Mouse (Mus musculus) lung, embryonic 16.5 days (tissue): Measurements from ENCODE around the gene Ubl7. TPM values are rescaled to one million over a fixed set of nuclear protein-coding genes. Genes with fewer than 3 reads are reported as not detected.

Experiments
- ATAC-seq: fragments of 200-750 bp; cut with Nextera tagmentation; 2 replicates; pipeline ENCODE4 v1.8.0; 2017; ENCODE audit warnings: low read depth, mild to moderate bottlenecking, moderate library complexity
- H3K27ac ChIP-seq: fragments of 300-500 bp; sonication (generic); 2 replicates; pipeline ENCODE4 v1.5.1; 2014; ENCODE audit warnings: mild to moderate bottlenecking, control low read depth, low read length
- H3K27me3 ChIP-seq: fragments of 300-500 bp; sonication (generic); 2 replicates; pipeline ENCODE4 v1.6.1; 2014; ENCODE audit warnings: low read depth, low read length, mixed read lengths; ENCODE audit not compliant: control insufficient read depth, insufficient read depth
- H3K36me3 ChIP-seq: fragments of 300-500 bp; sonication (generic); 2 replicates; pipeline ENCODE4 v1.6.1; 2014; ENCODE audit warnings: low read length; ENCODE audit not compliant: control insufficient read depth, insufficient read depth
- H3K4me1 ChIP-seq: fragments of 300-500 bp; sonication (generic); replicated peaks from 2 replicates; pipeline ENCODE4 v1.6.1; 2014; ENCODE audit warnings: low read length, mixed read lengths; ENCODE audit not compliant: control insufficient read depth, insufficient read depth
- H3K4me2 ChIP-seq: fragments of 300-500 bp; sonication (generic); 2 replicates; pipeline ENCODE4 v1.6.1; 2014; ENCODE audit warnings: low read depth, low read length, control low read depth
- H3K4me3 ChIP-seq: fragments of 300-500 bp; sonication (generic); 2 replicates; pipeline ENCODE4 v1.5.1; 2014; ENCODE audit warnings: mild to moderate bottlenecking, low read length, control low read depth
- H3K9ac ChIP-seq: fragments of 300-500 bp; sonication (generic); 2 replicates; pipeline ENCODE4 v1.6.1; 2014; ENCODE audit warnings: low read length, control low read depth
- H3K9me3 ChIP-seq: fragments of 300-500 bp; sonication (generic); 2 replicates; pipeline ENCODE4 v1.6.1; 2016; ENCODE audit warnings: low read length; ENCODE audit not compliant: control insufficient read depth
- WGBS: fragments of 180-500 bp; shearing (Covaris S2); extraction: QIAGEN DNeasy Blood & Tissue Kit; methylation state at CpG from one replicate; pipeline ENCODE4 v1.1.7; 2014; 5-methylcytosine and 5-hydroxymethylcytosine counted together
- polyA plus RNA-seq: library from polyadenylated mRNA; unstranded; fragments of >200 nt; fragmentation: Nextera tagmentation; extraction: Ambion mirVana; gene quantifications from 2 replicates; pipeline ENCODE4 v1.2.1, GENCODE M21; 2015

Gene Ubl7
- polyA plus RNA-seq, 1 experiment from 2014 or later = 112 TPM

GRCm38 (mm10) chr9:57932831-57933602 lies 22.2 kb downstream of the Ubl7 start:
- ATAC-seq = no peak
- H3K4me3 ChIP-seq = no peak overlapping the region
- no peak overlapping the region for H3K9ac ChIP-seq
- peaks cover 2% of the 10 kb centered on the region; the same call in 1 of the 2 replicates for H3K27me3 ChIP-seq
- H3K27ac ChIP-seq = no peak overlapping the region
- peaks cover 8% of the 10 kb centered on the region; the same call in 1 of the 2 replicates for H3K36me3 ChIP-seq
- H3K4me1 ChIP-seq = no peaks in the 10 kb centered on the region; the same call in 1 of the 2 replicates
- WGBS = 66% methylated on average over 6 of the region's 6 CpGs
- no peaks in the 10 kb centered on the region for H3K9me3 ChIP-seq
- H3K4me2 ChIP-seq = no peak overlapping the region

GRCm38 (mm10) chr9:57935683-57936437 lies 25.1 kb downstream of the Ubl7 start:
- Histone ChIP-seq H3K4me3 (no peak overlapping the region), H3K4me1 (peaks cover 3% of the 10 kb centered on the region), H3K36me3 (no peaks in the 10 kb centered on the region), H3K4me2 (no peak overlapping the region), H3K9me3 (no peaks in the 10 kb centered on the region), H3K9ac (no peak overlapping the region), H3K27me3 (peaks cover 14% of the 10 kb centered on the region), H3K27ac (no peak overlapping the region)
- 27% methylated on average over 6 of the region's 6 CpGs for WGBS
- peak; percentile 49; the same call in 1 of the 2 replicates for ATAC-seq

- no peak for ATAC-seq
- no peaks in the 10 kb centered on the region for H3K9me3 ChIP-seq
- peaks cover 7% of the 10 kb centered on the region for H3K4me1 ChIP-seq
- 81% methylated on average over 4 of the region's 4 CpGs for WGBS
- H3K27me3 ChIP-seq = peaks cover 28% of the 10 kb centered on the region
- H3K27ac ChIP-seq = no peak overlapping the region
- no peak overlapping the region for H3K4me3 ChIP-seq
- no peak overlapping the region for H3K4me2 ChIP-seq
- H3K36me3 ChIP-seq = no peaks in the 10 kb centered on the region
- no peak overlapping the region for H3K9ac ChIP-seq
These were observed 26.4 kb downstream of the Ubl7 start for GRCm38 (mm10) chr9:57937171-57937570.

GRCm38 (mm10) chr9:57937651-57938050 lies 26.9 kb downstream of the Ubl7 start:
- Histone ChIP-seq H3K4me3 (no peak overlapping the region), H3K27me3 (peaks cover 29% of the 10 kb centered on the region)
- WGBS = 64% methylated on average over 6 of the region's 6 CpGs

GRCm38 (mm10) chr9:57938225-57939055 lies 27.7 kb downstream of the Ubl7 start:
- 61% methylated on average over 5 of the region's 5 CpGs for WGBS
- no peaks in the 10 kb centered on the region for H3K9me3 ChIP-seq

More at GRCm38 (mm10) chr9:57937651-57938050, 26.9 kb downstream of the Ubl7 start:
- H3K27ac ChIP-seq = no peak overlapping the region
- no peak overlapping the region for H3K4me2 ChIP-seq
- ATAC-seq = no peak
- no peaks in the 10 kb centered on the region for H3K36me3 ChIP-seq
- H3K9me3 ChIP-seq = no peaks in the 10 kb centered on the region
- peaks cover 7% of the 10 kb centered on the region for H3K4me1 ChIP-seq
- no peak overlapping the region for H3K9ac ChIP-seq

GRCm38 (mm10) chr9:57939431-57940348 lies 28.9 kb downstream of the Ubl7 start, which contains the start of gene Sema7a:
Gene Sema7a, plus strand, starts transcription at chr9:57940112.
- ATAC-seq = peak; percentile 89
- 2% methylated on average over 53 of the region's 60 CpGs for WGBS
- peaks cover 7% of the 10 kb centered on the region for H3K4me1 ChIP-seq
- peak within 1 kb of the TSS; percentile 76 for H3K4me3 ChIP-seq
- peak within 1 kb of the TSS; percentile 99 for H3K4me2 ChIP-seq
- no peaks in the 10 kb centered on the region for H3K36me3 ChIP-seq
- H3K9ac ChIP-seq = peak within 1 kb of the TSS; percentile 71
- H3K27me3 ChIP-seq = peaks cover 31% of the 10 kb centered on the region
- H3K27ac ChIP-seq = no peak within 1 kb of the TSS
- H3K9me3 ChIP-seq = no peaks in the 10 kb centered on the region

More at GRCm38 (mm10) chr9:57938225-57939055, 27.7 kb downstream of the Ubl7 start:
- peaks cover 29% of the 10 kb centered on the region for H3K27me3 ChIP-seq
- H3K36me3 ChIP-seq = no peaks in the 10 kb centered on the region
- peaks cover 7% of the 10 kb centered on the region for H3K4me1 ChIP-seq
- no peak overlapping the region for H3K4me3 ChIP-seq
- ATAC-seq = no peak
- H3K4me2 ChIP-seq = no peak overlapping the region
- no peak overlapping the region for H3K9ac ChIP-seq
- no peak overlapping the region for H3K27ac ChIP-seq

- Histone ChIP-seq H3K27me3 (peaks cover 31% of the 10 kb centered on the region), H3K9me3 (no peaks in the 10 kb centered on the region), H3K4me1 (peaks cover 7% of the 10 kb centered on the region), H3K9ac (peak overlapping the region; percentile 71), H3K4me3 (peak overlapping the region; percentile 76), H3K4me2 (peak overlapping the region; percentile 99), H3K27ac (no peak overlapping the region), H3K36me3 (no peaks in the 10 kb centered on the region)
- ATAC-seq = peak; percentile 57
- WGBS = under 1% methylated on average over 41 of the region's 44 CpGs
These were observed 29.6 kb downstream of the Ubl7 start for GRCm38 (mm10) chr9:57940349-57940794.
